Mouse (Mus musculus) heart, embryonic 13.5 days (tissue): ENCODE data around the gene Cox6a2. TPM values are rescaled to one million over a fixed set of nuclear protein-coding genes. Genes with fewer than 3 reads are reported as not detected.
A peak's percentile ranks its signal among the peaks of the same experiment; 100 is the strongest.

ENCODE experiments used
- ATAC-seq: fragments of 200-750 bp; cut with Nextera tagmentation; 2 replicates; pipeline ENCODE4 v1.8.0; 2017; ENCODE audit warnings: moderate TSS enrichment; ENCODE audit not compliant: insufficient number of reproducible peaks, low FRiP score, low TSS enrichment; ENCODE audit errors: extremely low read depth
- H3K27ac ChIP-seq: fragments of 300-500 bp; sonication (generic); replicated peaks from 2 replicates; pipeline ENCODE4 v1.5.1; 2015; ENCODE audit warnings: moderate library complexity, mild to moderate bottlenecking, inconsistent platforms
- H3K27me3 ChIP-seq: fragments of 300-500 bp; sonication (generic); replicated peaks from 2 replicates; pipeline ENCODE4 v1.6.1; 2015; ENCODE audit warnings: mild to moderate bottlenecking, inconsistent platforms
- H3K36me3 ChIP-seq: fragments of 300-500 bp; sonication (generic); 2 replicates; pipeline ENCODE4 v1.6.1; 2015; ENCODE audit warnings: mild to moderate bottlenecking, inconsistent platforms
- H3K4me1 ChIP-seq: fragments of 300-500 bp; sonication (generic); 2 replicates; pipeline ENCODE4 v1.6.1; 2015; ENCODE audit warnings: inconsistent platforms
- H3K4me2 ChIP-seq: fragments of 300-500 bp; sonication (generic); 2 replicates; pipeline ENCODE4 v1.6.1; 2015; ENCODE audit warnings: inconsistent platforms, mild to moderate bottlenecking, moderate library complexity
- H3K4me3 ChIP-seq: fragments of 300-500 bp; sonication (generic); 2 replicates; pipeline ENCODE4 v1.5.1; 2015; ENCODE audit warnings: moderate library complexity, mild to moderate bottlenecking, inconsistent platforms
- H3K9ac ChIP-seq: fragments of 300-500 bp; sonication (generic); 2 replicates; pipeline ENCODE4 v1.6.1; 2015; ENCODE audit warnings: inconsistent platforms, mild to moderate bottlenecking, moderate library complexity
- H3K9me3 ChIP-seq: fragments of 300-500 bp; sonication (generic); 2 replicates; pipeline ENCODE4 v1.6.1; 2016; ENCODE audit warnings: inconsistent platforms
- WGBS: fragments of 180-500 bp; shearing (Covaris S2); methylation state at CpG from one replicate; pipeline ENCODE4 v1.1.7; 2015; ENCODE audit warnings: mixed read lengths; 5-methylcytosine and 5-hydroxymethylcytosine counted together
- polyA plus RNA-seq: library from polyadenylated mRNA; unstranded; fragments of >200 nt; fragmentation: Nextera tagmentation; extraction: Ambion mirVana; gene quantifications from 2 replicates; pipeline ENCODE4 v1.2.1, GENCODE M21; 2015

Cox6a2 gene
- 617 and 701 TPM in 2 replicates for polyA plus RNA-seq

GRCm38 (mm10) chr7:128206152-128206551 lies at the start of gene Cox6a2:
Gene Cox6a2 (minus strand): TSS chr7:128206387.
- Histone ChIP-seq H3K4me2 (peak within 1 kb of the TSS; percentile 64), H3K27ac (peak within 1 kb of the TSS; percentile 88), H3K27me3 (no peaks in the 10 kb centered on the region), H3K4me1 (peaks cover 11% of the 10 kb centered on the region; the same call in 1 of the 2 replicates), H3K36me3 (0 out of 2 replicates have a peak, but pooled peaks cover 6% of the 10 kb centered on the region), H3K4me3 (peak within 1 kb of the TSS; percentile 57), H3K9me3 (no peaks in the 10 kb centered on the region), H3K9ac (peak within 1 kb of the TSS; percentile 79)
- ATAC-seq, result no peak
- WGBS, result 25% methylated on average over 6 of the region's 6 CpGs

- H3K9ac ChIP-seq, result no peak overlapping the region
- H3K27me3 ChIP-seq, result no peaks in the 10 kb centered on the region
- peaks cover 34% of the 10 kb centered on the region for H3K4me1 ChIP-seq
- 84% methylated on average over 5 of the region's 5 CpGs for WGBS
- no peak for ATAC-seq
- peaks cover 42% of the 10 kb centered on the region for H3K36me3 ChIP-seq
- H3K4me3 ChIP-seq, result no peak overlapping the region
- H3K4me2 ChIP-seq, result no peak overlapping the region
- H3K9me3 ChIP-seq, result no peaks in the 10 kb centered on the region
- H3K27ac ChIP-seq, result no peak overlapping the region
Measured at GRCm38 (mm10) chr7:128255757-128256156, 49.6 kb upstream of the Cox6a2 start.

GRCm38 (mm10) chr7:128254978-128255377 lies 48.8 kb upstream of the Cox6a2 start:
- Histone ChIP-seq H3K4me1 (peaks cover 41% of the 10 kb centered on the region), H3K9me3 (no peaks in the 10 kb centered on the region), H3K36me3 (peaks cover 50% of the 10 kb centered on the region), H3K4me3 (no peak overlapping the region), H3K4me2 (no peak overlapping the region), H3K9ac (no peak overlapping the region), H3K27ac (no peak overlapping the region), H3K27me3 (no peaks in the 10 kb centered on the region)
- ATAC-seq, result no peak
- 50% methylated on average over 2 of the region's 2 CpGs for WGBS

GRCm38 (mm10) chr7:128252609-128253008 lies 46.4 kb upstream of the Cox6a2 start:
- Histone ChIP-seq H3K9ac (no peak overlapping the region), H3K9me3 (no peaks in the 10 kb centered on the region), H3K4me3 (no peak overlapping the region), H3K27ac (no peak overlapping the region), H3K4me2 (no peak overlapping the region), H3K36me3 (peaks cover 69% of the 10 kb centered on the region), H3K27me3 (no peaks in the 10 kb centered on the region), H3K4me1 (peaks cover 56% of the 10 kb centered on the region)
- WGBS, result 40% methylated on average over 24 of the region's 24 CpGs
- ATAC-seq, result no peak

- H3K9ac ChIP-seq, result 0 out of 2 replicates have a peak overlapping the region, but pooled peaks have one; percentile 40
- no peak for ATAC-seq
- H3K4me3 ChIP-seq, result no peak overlapping the region
- H3K36me3 ChIP-seq, result peaks cover 69% of the 10 kb centered on the region
- H3K9me3 ChIP-seq, result no peaks in the 10 kb centered on the region
- no peak overlapping the region for H3K27ac ChIP-seq
- WGBS, result 66% methylated on average over 12 of the region's 12 CpGs
- no peak overlapping the region for H3K4me2 ChIP-seq
- H3K27me3 ChIP-seq, result no peaks in the 10 kb centered on the region
- H3K4me1 ChIP-seq, result peaks cover 51% of the 10 kb centered on the region
Measured at GRCm38 (mm10) chr7:128251946-128252345, 45.8 kb upstream of the Cox6a2 start.

GRCm38 (mm10) chr7:128249998-128250397 lies 43.8 kb upstream of the Cox6a2 start:
- H3K27ac ChIP-seq, result no peak overlapping the region
- H3K27me3 ChIP-seq, result no peaks in the 10 kb centered on the region
- H3K4me1 ChIP-seq, result peaks cover 51% of the 10 kb centered on the region
- WGBS, result 79% methylated on average over 5 of the region's 5 CpGs
- H3K9ac ChIP-seq, result no peak overlapping the region
- H3K9me3 ChIP-seq, result no peaks in the 10 kb centered on the region
- peaks cover 71% of the 10 kb centered on the region for H3K36me3 ChIP-seq
- ATAC-seq, result no peak
- no peak overlapping the region for H3K4me2 ChIP-seq
- H3K4me3 ChIP-seq, result no peak overlapping the region

- no peaks in the 10 kb centered on the region for H3K9me3 ChIP-seq
- H3K27me3 ChIP-seq, result no peaks in the 10 kb centered on the region
- H3K27ac ChIP-seq, result no peak overlapping the region
- no peak for ATAC-seq
- H3K4me1 ChIP-seq, result peaks cover 51% of the 10 kb centered on the region
- peak overlapping the region; percentile 79 for H3K4me3 ChIP-seq
- peak overlapping the region; percentile 80 for H3K4me2 ChIP-seq
- H3K36me3 ChIP-seq, result peaks cover 67% of the 10 kb centered on the region
- H3K9ac ChIP-seq, result peak overlapping the region; percentile 91
- WGBS, result 70% methylated on average over 10 of the region's 10 CpGs
Measured at GRCm38 (mm10) chr7:128248081-128249042, 42.2 kb upstream of the Cox6a2 start.

- Histone ChIP-seq H3K4me3 (peak overlapping the region; percentile 79), H3K27ac (peak overlapping the region; percentile 98), H3K4me2 (peak overlapping the region; percentile 80), H3K9ac (peak overlapping the region; percentile 91), H3K9me3 (no peaks in the 10 kb centered on the region), H3K36me3 (peaks cover 67% of the 10 kb centered on the region), H3K4me1 (peaks cover 51% of the 10 kb centered on the region), H3K27me3 (no peaks in the 10 kb centered on the region)
- WGBS, result under 1% methylated on average over 13 of the region's 13 CpGs
- ATAC-seq, result peak; percentile 60
Measured at GRCm38 (mm10) chr7:128247443-128247842, 41.3 kb upstream of the Cox6a2 start.

GRCm38 (mm10) chr7:128246496-128247391 lies 40.6 kb upstream of the Cox6a2 start, which contains the start of gene Tgfb1i1:
Gene Tgfb1i1 (plus strand): TSS chr7:128246812.
- peak; percentile 86 for ATAC-seq
- peaks cover 67% of the 10 kb centered on the region for H3K36me3 ChIP-seq
- peaks cover 45% of the 10 kb centered on the region for H3K4me1 ChIP-seq
- H3K9ac ChIP-seq, result peak within 1 kb of the TSS; percentile 91
- H3K27me3 ChIP-seq, result no peaks in the 10 kb centered on the region
- WGBS, result 2% methylated on average over 26 of the region's 30 CpGs
- H3K4me3 ChIP-seq, result peak within 1 kb of the TSS; percentile 79
- H3K27ac ChIP-seq, result peak within 1 kb of the TSS; percentile 98
- H3K4me2 ChIP-seq, result peak within 1 kb of the TSS; percentile 80
- no peaks in the 10 kb centered on the region for H3K9me3 ChIP-seq

GRCm38 (mm10) chr7:128245547-128245946 lies 39.4 kb upstream of the Cox6a2 start:
- Histone ChIP-seq H3K4me2 (peak overlapping the region; percentile 80; the same call in 1 of the 2 replicates), H3K9me3 (no peaks in the 10 kb centered on the region), H3K4me3 (peak overlapping the region; percentile 79; the same call in 1 of the 2 replicates), H3K27ac (peak overlapping the region; percentile 98), H3K4me1 (peaks cover 43% of the 10 kb centered on the region), H3K27me3 (no peaks in the 10 kb centered on the region), H3K9ac (peak overlapping the region; percentile 91), H3K36me3 (peaks cover 68% of the 10 kb centered on the region)
- no peak for ATAC-seq
- 84% methylated on average over 4 of the region's 4 CpGs for WGBS
